Mouse (Mus musculus) ES-E14 (cell line): ENCODE measurements around the gene St7l.

Experiments
- CHD2 ChIP-seq: IDR thresholded peaks from 2 replicates; pipeline ENCODE4 v1.6.1; 2014; ENCODE audit warnings: mild to moderate bottlenecking, low read depth, low read length, inconsistent platforms
- MAFK ChIP-seq: IDR thresholded peaks from 2 replicates; pipeline ENCODE4 v1.6.1; 2014; ENCODE audit warnings: mild to moderate bottlenecking, low read depth, low read length, inconsistent platforms; ENCODE audit not compliant: insufficient read depth
- ZNF384 ChIP-seq: IDR thresholded peaks from 2 replicates; pipeline ENCODE4 v1.6.1; 2012; ENCODE audit warnings: low read depth, low read length, inconsistent platforms

GRCm38 (mm10) chr3:104864651-104865340, 991 bp downstream of the St7l start:
- TF ChIP-seq ZNF384 (no peak), CHD2 (no peak), MAFK (no peak)
